Mouse (Mus musculus) lung, postnatal 0 days (tissue): Measurements from ENCODE around the gene Tmod3. TPM values are rescaled to one million over a fixed set of nuclear protein-coding genes. Genes with fewer than 3 reads are reported as not detected.

Experiments
- ATAC-seq: fragments of 200-750 bp; cut with Nextera tagmentation; 2 replicates; pipeline ENCODE4 v1.8.0; 2017; ENCODE audit warnings: moderate library complexity
- DNase-seq: peaks from one replicate; pipeline ENCODE4 v3.0.0-alpha.2; 2016; ENCODE audit warnings: low spot score
- H3K27ac ChIP-seq: fragments of 300-500 bp; sonication (generic); 2 replicates; pipeline ENCODE4 v1.5.1; 2014; ENCODE audit warnings: antibody characterized with exemption, mild to moderate bottlenecking, low read length, mixed read lengths
- H3K27me3 ChIP-seq: fragments of 300-500 bp; sonication (generic); replicated peaks from 2 replicates; pipeline ENCODE4 v1.6.1; 2014; ENCODE audit warnings: low read length, mixed read lengths; ENCODE audit not compliant: insufficient read depth
- H3K36me3 ChIP-seq: fragments of 300-500 bp; sonication (generic); 2 replicates; pipeline ENCODE4 v1.6.1; 2014; ENCODE audit warnings: low read length, mixed read lengths; ENCODE audit not compliant: insufficient read depth
- H3K4me1 ChIP-seq: fragments of 300-500 bp; sonication (generic); 2 replicates; pipeline ENCODE4 v1.6.1; 2014; ENCODE audit warnings: antibody characterized with exemption, low read depth, low read length, mixed read lengths; ENCODE audit not compliant: insufficient read depth
- H3K4me2 ChIP-seq: fragments of 300-500 bp; sonication (generic); replicated peaks from 2 replicates; pipeline ENCODE4 v1.6.1; 2014; ENCODE audit warnings: low read depth, mild to moderate bottlenecking, low read length, moderate library complexity, mixed read lengths
- H3K4me3 ChIP-seq: fragments of 300-500 bp; sonication (generic); 2 replicates; pipeline ENCODE4 v1.5.1; 2014; ENCODE audit warnings: low read depth, low read length
- H3K9ac ChIP-seq: fragments of 300-500 bp; sonication (generic); replicated peaks from 2 replicates; pipeline ENCODE4 v1.6.1; 2014; ENCODE audit warnings: low read depth, mild to moderate bottlenecking
- H3K9me3 ChIP-seq: fragments of 300-500 bp; sonication (generic); 2 replicates; pipeline ENCODE4 v1.6.1; 2016; ENCODE audit warnings: low read length, mixed read lengths
- CTCF ChIP-seq: IDR thresholded peaks from 2 replicates; pipeline ENCODE4 v1.5.1; 2016; ENCODE audit warnings: antibody characterized with exemption, mild to moderate bottlenecking
- EP300 ChIP-seq: IDR thresholded peaks from 2 replicates; pipeline ENCODE4 v1.6.1; 2016; ENCODE audit warnings: antibody characterized with exemption, mild to moderate bottlenecking, control low read depth
- WGBS: fragments of 180-500 bp; shearing (Covaris S2); extraction: QIAGEN DNeasy Blood & Tissue Kit; methylation state at CpG from one replicate; pipeline ENCODE4 v1.1.7; 2014; 5-methylcytosine and 5-hydroxymethylcytosine counted together
- polyA plus RNA-seq: library from polyadenylated mRNA; unstranded; fragments of >200 nt; fragmentation: Nextera tagmentation; extraction: Ambion mirVana; gene quantifications from 2 replicates; pipeline ENCODE4 v1.2.1, GENCODE M21; 2015

Tmod3 gene
- polyA plus RNA-seq, 1 experiment from 2014 or later: 183 TPM

DNA sequence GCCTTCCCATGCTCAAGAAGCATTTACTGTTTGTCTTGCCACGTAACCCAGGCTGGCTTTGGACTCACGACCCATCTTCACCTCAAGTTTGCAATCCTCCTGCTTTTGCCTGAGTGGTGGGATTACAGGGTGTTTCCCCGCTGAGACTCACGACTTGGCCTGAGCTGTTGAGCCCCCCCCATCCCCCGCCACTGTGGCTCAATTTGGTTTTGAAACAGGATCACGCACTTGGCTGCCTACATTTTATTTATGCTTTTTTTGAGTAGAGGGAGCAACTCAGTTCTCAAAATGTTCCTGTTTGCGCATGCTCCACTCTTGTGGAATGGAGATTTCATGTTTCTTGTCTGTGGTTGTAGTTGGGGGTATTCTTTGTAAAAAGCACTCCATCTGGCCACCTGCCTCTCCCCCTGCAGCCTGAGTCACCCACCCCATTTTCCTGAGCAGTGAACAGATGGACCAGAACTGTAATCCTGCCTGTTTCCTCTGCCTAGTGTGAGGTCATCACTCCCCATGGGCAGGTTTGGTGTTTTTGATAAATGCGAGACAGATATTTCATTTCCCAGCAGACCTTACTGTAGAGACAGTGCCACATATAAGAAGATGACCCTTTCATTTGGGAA is 80.2 kb downstream of the Tmod3 start:
- no peaks in the 10 kb centered on the region for H3K27me3 ChIP-seq
- no peak overlapping the region for H3K9ac ChIP-seq
- no peaks in the 10 kb centered on the region for H3K9me3 ChIP-seq
- 65% methylated on average over 8 of the region's 8 CpGs for WGBS
- H3K4me1 ChIP-seq: no peaks in the 10 kb centered on the region
- no peak overlapping the region for H3K4me3 ChIP-seq
- DNase-seq: no peak
- TF ChIP-seq EP300: no peak
- TF ChIP-seq CTCF: no peak
- no peaks in the 10 kb centered on the region for H3K36me3 ChIP-seq
- no peak overlapping the region for H3K4me2 ChIP-seq
- no peak overlapping the region for H3K27ac ChIP-seq
- no peak for ATAC-seq

DNA sequence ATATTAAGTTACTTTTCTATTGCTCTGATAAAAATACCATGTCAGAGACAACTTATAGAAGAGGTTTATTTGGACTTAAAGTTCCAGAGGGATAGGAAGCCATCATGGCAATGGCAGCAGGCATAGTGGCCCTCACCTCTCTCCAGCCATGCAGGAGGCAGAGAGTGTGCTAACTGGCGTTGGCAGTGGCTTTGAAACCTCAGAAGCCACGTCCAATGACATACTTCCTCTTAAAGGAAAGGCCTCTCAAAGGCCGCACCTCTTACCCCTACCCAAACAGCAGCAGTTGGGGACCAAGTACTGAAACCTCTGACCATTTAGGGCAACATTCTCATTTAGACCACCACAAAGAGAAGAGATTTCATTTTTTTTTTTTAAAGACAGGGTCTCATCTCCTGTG is 82.2 kb downstream of the Tmod3 start:
- Histone ChIP-seq H3K9me3 (no peaks in the 10 kb centered on the region), H3K4me1 (no peaks in the 10 kb centered on the region), H3K4me3 (no peak overlapping the region), H3K9ac (no peak overlapping the region), H3K4me2 (no peak overlapping the region), H3K27me3 (no peaks in the 10 kb centered on the region), H3K27ac (no peak overlapping the region), H3K36me3 (no peaks in the 10 kb centered on the region)
- DNase-seq: no peak
- no peak for ATAC-seq
- TF ChIP-seq CTCF: no peak
- no peak for TF ChIP-seq EP300
- WGBS: 68% methylated on average over 3 of the region's 3 CpGs

DNA sequence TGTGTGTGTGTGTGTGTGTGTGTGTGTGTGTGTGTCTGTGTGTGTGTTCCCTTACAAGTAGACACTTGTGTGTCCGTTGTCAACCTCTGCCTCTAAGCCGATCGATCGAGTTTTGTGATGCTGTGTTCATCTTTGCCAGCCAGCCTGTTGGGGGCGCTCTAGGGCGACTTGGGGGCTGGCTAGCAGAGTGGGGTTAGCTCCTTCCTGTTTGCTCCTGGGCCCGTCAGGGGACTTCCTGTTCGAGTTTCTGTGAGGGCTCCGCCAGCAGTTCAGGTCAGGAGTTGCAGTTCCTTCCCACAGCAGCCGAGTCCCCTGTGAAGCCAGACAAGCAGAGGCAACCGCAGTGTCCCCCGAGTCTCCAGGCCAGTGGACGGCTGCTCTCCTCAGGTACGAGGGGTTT is 91.2 kb downstream of the Tmod3 start:
- ATAC-seq (no peak), DNase-seq (peak; percentile 24)
- 85% methylated on average over 14 of the region's 14 CpGs for WGBS
- no peak; the same call in 1 of the 2 replicates for TF ChIP-seq CTCF
- TF ChIP-seq EP300: no peak
- Histone ChIP-seq H3K27ac (no peak overlapping the region), H3K4me1 (no peaks in the 10 kb centered on the region), H3K9me3 (no peaks in the 10 kb centered on the region), H3K36me3 (peaks cover 14% of the 10 kb centered on the region), H3K9ac (no peak overlapping the region), H3K27me3 (no peaks in the 10 kb centered on the region), H3K4me2 (no peak overlapping the region), H3K4me3 (no peak overlapping the region)

DNA sequence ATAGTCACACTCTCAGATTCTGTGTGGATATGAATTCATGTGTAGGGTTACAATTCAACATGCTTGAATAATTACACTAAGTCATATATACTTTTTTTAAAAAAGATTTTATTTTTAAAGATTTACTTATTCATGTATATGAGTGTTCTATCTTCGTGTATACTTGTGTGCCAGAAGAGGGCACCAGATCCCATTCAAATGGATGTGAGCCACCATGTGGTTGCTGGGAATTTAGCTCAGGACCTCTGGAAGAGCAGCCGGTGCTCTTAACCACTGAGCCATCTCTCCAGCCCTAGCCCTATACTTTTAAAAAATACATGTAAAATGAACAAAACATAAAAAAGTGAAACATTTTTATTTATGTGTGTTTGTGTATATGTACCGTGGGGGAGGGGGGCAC is 91.9 kb downstream of the Tmod3 start:
- Histone ChIP-seq H3K4me1 (no peaks in the 10 kb centered on the region), H3K4me2 (no peak overlapping the region), H3K27me3 (no peaks in the 10 kb centered on the region), H3K9me3 (no peaks in the 10 kb centered on the region), H3K9ac (no peak overlapping the region), H3K36me3 (peaks cover 18% of the 10 kb centered on the region), H3K4me3 (no peak overlapping the region), H3K27ac (no peak overlapping the region)
- no peak for TF ChIP-seq EP300
- TF ChIP-seq CTCF: no peak
- no peak for DNase-seq
- 96% methylated on average over 3 of the region's 3 CpGs for WGBS
- no peak for ATAC-seq

DNA sequence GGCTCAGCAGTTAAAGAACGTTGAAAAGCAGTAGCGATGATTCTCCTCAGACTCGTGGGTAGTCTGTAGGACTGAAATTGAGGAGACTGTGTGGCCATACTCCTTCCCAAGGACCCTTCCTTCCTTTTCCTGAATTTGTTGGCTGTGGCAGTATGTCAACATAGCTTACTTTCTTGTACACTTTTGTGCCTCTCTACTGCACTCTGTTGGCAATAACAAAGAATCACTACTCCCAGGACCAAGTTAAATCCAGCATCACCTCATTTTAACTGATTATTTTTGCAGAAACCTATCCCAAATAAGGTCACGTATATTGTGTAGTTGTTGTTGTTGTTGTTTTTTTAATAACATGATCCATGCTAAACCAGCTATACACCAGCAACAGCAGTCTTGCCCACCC is 92.8 kb downstream of the Tmod3 start:
- WGBS: 88% methylated on average over 4 of the region's 4 CpGs
- Histone ChIP-seq H3K9ac (no peak overlapping the region), H3K4me2 (no peak overlapping the region), H3K27me3 (no peaks in the 10 kb centered on the region), H3K36me3 (peaks cover 19% of the 10 kb centered on the region), H3K4me1 (no peaks in the 10 kb centered on the region), H3K4me3 (no peak overlapping the region), H3K27ac (no peak overlapping the region), H3K9me3 (no peaks in the 10 kb centered on the region)
- TF ChIP-seq EP300 (no peak), CTCF (peak; percentile 48)
- DNase-seq (peak; percentile 20), ATAC-seq (no peak)

DNA sequence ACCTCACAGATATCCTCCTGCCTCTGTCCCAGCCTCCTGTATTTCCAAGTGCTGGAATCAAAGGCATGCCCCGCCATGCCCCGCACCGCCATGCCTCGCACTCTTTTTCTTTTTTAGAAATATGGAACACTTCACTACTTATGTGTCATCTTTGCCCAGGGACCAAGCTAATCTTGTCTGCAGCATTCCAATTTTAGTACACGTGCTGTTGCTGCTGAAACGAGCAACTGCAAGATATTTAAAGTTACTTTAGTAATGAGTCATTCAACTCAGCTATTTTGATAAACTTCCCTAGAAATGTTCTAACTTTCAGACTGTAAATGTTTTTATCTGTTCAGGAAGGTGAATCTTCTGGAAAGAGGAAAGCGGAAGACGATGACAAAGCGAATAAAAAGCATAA is 93.6 kb downstream of the Tmod3 start:
- no peak overlapping the region for H3K9ac ChIP-seq
- H3K4me1 ChIP-seq: no peaks in the 10 kb centered on the region
- no peak overlapping the region for H3K27ac ChIP-seq
- DNase-seq: no peak
- WGBS: 91% methylated on average over 9 of the region's 9 CpGs
- no peak overlapping the region for H3K4me2 ChIP-seq
- ATAC-seq: no peak
- H3K9me3 ChIP-seq: no peaks in the 10 kb centered on the region
- H3K27me3 ChIP-seq: no peaks in the 10 kb centered on the region
- H3K4me3 ChIP-seq: no peak overlapping the region
- no peak for TF ChIP-seq CTCF
- no peak for TF ChIP-seq EP300
- H3K36me3 ChIP-seq: peaks cover 27% of the 10 kb centered on the region
